8 mouse cellular contexts compared by ENCODE assay signal in the genomic region with DNA sequence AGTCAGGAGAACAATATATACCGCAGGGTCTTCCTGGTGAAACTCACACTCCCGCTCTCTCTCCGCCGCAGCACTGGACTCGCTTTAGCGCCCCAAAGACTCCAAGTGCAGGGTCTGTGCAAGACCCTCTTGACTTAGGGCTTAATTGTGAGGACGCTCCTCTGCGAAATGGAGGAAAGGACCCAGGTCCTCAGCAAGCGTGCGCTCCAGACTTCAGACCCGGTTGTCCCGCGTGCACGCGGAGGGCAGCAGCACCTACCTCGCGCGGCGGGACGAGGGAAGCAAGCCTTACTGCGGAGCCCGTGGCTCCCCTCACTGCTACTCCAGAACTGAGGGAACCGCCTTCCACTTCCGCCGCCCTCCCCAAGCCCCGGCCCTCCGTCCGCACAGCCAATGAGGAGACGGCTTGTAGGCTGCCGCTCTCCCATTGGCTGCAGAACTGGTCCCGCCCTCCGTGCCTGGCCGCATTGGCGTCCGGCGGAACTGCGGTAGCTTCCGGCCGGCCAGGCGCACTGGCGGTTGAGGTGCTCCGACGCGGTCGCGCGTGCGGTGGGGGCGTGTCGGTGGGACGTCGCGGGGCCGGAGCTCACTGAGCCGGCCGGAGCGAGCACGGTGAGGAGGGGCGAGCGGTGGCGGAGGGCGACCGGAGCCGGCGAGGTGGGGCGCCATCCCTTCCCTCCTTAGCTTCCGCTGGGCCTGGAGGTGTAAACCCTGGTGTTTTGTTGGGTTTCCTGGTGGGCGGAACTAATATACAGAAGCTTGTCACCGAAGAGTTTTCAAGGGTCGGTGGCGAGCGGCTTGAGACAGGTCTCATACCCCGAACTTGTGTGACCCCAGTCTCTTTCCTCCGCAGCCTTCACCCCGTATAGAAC. TPM values are rescaled to one million over a fixed set of nuclear protein-coding genes. Genes with fewer than 3 reads are reported as not detected.
DNase-seq lines count a peak whose midpoint lies in the region; ATAC-seq lines count a peak whose summit lies in the region.

A gene (plus strand): TSS at position 465 of the 872 bp plus-strand sequence.

- peaks cover 41% of the 10 kb centered on the region for H3K36me3 ChIP-seq in heart, embryonic 14.5 days (ENCODE audit: control insufficient read depth, insufficient read depth, low read length)
- H3K36me3 ChIP-seq in liver, embryonic 13.5 days = peaks cover 35% of the 10 kb centered on the region
- H3K36me3 ChIP-seq in stomach, embryonic 16.5 days (ENCODE audit: control insufficient read depth, insufficient read depth, low read length) = peaks cover 10% of the 10 kb centered on the region; the same call in 1 of the 2 replicates

- peak within 1 kb of the TSS; percentile 78 to 92 for H3K4me3 ChIP-seq in heart, embryonic 14.5 days (ENCODE audit: control insufficient read depth in 1 of 2, insufficient read depth in 1 of 2, low read depth in 1 of 2, low read length in 2 of 2)
- H3K4me3 ChIP-seq in liver, embryonic 13.5 days (replicated peaks) = peak within 1 kb of the TSS; percentile 86
- H3K4me3 ChIP-seq in stomach, embryonic 16.5 days (replicated peaks; ENCODE audit: low read length) = peak within 1 kb of the TSS; percentile 92

- no peaks in the 10 kb centered on the region for H3K27me3 ChIP-seq in heart, embryonic 14.5 days (ENCODE audit: control insufficient read depth, insufficient read depth, low read length)
- no peaks in the 10 kb centered on the region for H3K27me3 ChIP-seq in liver, embryonic 13.5 days
- no peaks in the 10 kb centered on the region for H3K27me3 ChIP-seq in stomach, embryonic 16.5 days (ENCODE audit: control insufficient read depth, insufficient read depth, low read length)

- H3K9ac ChIP-seq in heart, embryonic 14.5 days (ENCODE audit: low read length) = peak within 1 kb of the TSS; percentile 89
- peak within 1 kb of the TSS; percentile 89 for H3K9ac ChIP-seq in liver, embryonic 13.5 days
- H3K9ac ChIP-seq in stomach, embryonic 16.5 days (ENCODE audit: low read length) = peak within 1 kb of the TSS; percentile 90

- peak within 1 kb of the TSS; percentile 70 to 72 for H3K27ac ChIP-seq in heart, embryonic 14.5 days (replicated peaks in 1 of 2; ENCODE audit: control insufficient read depth in 1 of 2, insufficient read depth in 1 of 2, low read depth in 2 of 2, low read length in 2 of 2)
- H3K27ac ChIP-seq in liver, embryonic 13.5 days = peak within 1 kb of the TSS; percentile 84
- H3K27ac ChIP-seq in stomach, embryonic 16.5 days (ENCODE audit: low read length) = peak within 1 kb of the TSS; percentile 94

- peak within 1 kb of the TSS; percentile 94 for H3K4me2 ChIP-seq in heart, embryonic 14.5 days (ENCODE audit: low read length)
- peak within 1 kb of the TSS; percentile 95 for H3K4me2 ChIP-seq in liver, embryonic 13.5 days
- peak within 1 kb of the TSS; percentile 84 for H3K4me2 ChIP-seq in stomach, embryonic 16.5 days (ENCODE audit: low read depth, low read length)

- peak; percentile 100 for ATAC-seq in CD4-positive, CD25-positive, alpha-beta regulatory T cell, adult 4 months
- peak; percentile 98 for ATAC-seq in heart, embryonic 14.5 days (ENCODE audit: insufficient number of reproducible peaks, insufficient read depth, low FRiP score, low read depth)
- peak; percentile 99 for ATAC-seq in liver, embryonic 13.5 days (ENCODE audit: low read depth)
- ATAC-seq in stomach, embryonic 16.5 days (ENCODE audit: insufficient read depth, low FRiP score) = peak; percentile 99

- H3K9me3 ChIP-seq in heart, embryonic 14.5 days (ENCODE audit: control insufficient read depth, low read length) = no peaks in the 10 kb centered on the region
- no peaks in the 10 kb centered on the region for H3K9me3 ChIP-seq in liver, embryonic 13.5 days (replicated peaks)
- H3K9me3 ChIP-seq in stomach, embryonic 16.5 days (replicated peaks; ENCODE audit: control insufficient read depth, low read length) = no peaks in the 10 kb centered on the region

- WGBS in heart, embryonic 14.5 days = under 1% methylated on average over 75 of the region's 75 CpGs
- under 1% methylated on average over 75 of the region's 75 CpGs for WGBS in liver, embryonic 13.5 days (ENCODE audit: insufficient replicate concordance)
- WGBS in stomach, embryonic 16.5 days = under 1% methylated on average over 75 of the region's 75 CpGs

- peaks cover 3 to 27% of the 10 kb centered on the region in 2 experiments for H3K4me1 ChIP-seq in heart, embryonic 14.5 days (ENCODE audit: control insufficient read depth in 2 of 2, insufficient read depth in 2 of 2, low read length in 2 of 2)
- H3K4me1 ChIP-seq in liver, embryonic 13.5 days (replicated peaks) = peaks cover 61% of the 10 kb centered on the region
- H3K4me1 ChIP-seq in stomach, embryonic 16.5 days (ENCODE audit: control insufficient read depth, insufficient read depth, low read length) = peaks cover 25% of the 10 kb centered on the region

- DNase-seq in c-Kit-negative CD71-positive TER-119-positive erythroid progenitor cells, embryonic 14.5 days (ENCODE audit: low read depth, low spot score) = peak; percentile 90
- DNase-seq in fibroblast of lung, adult 2 months (ENCODE audit: low read depth) = peak; percentile 89
- peak; percentile 97 for DNase-seq in kidney, postnatal 14 days
- peak; percentile 96 for DNase-seq in liver, embryonic 13.5 days
- DNase-seq in neural tube, embryonic 10.5 days (ENCODE audit: extremely low spot score, low spot score) = peak; percentile 97

RNA-seq across cellular contexts. Expression of the gene that starts here (rescaled TPM):
- polyA plus RNA-seq in CD4-positive, CD25-positive, alpha-beta regulatory T cell, adult 4 months (2017; shearing (Covaris generic)) = 10 to 100 TPM; 11.5 to 15.6 TPM
- 6.8 TPM in 2 replicates for polyA plus RNA-seq in heart, embryonic 14.5 days (2014; fragmentation: Nextera tagmentation; extraction: Ambion mirVana)
- 6.3 and 7.0 TPM in 2 replicates for polyA plus RNA-seq in liver, embryonic 13.5 days (2015; fragmentation: Nextera tagmentation; extraction: Ambion mirVana)
- 14.1 and 14.8 TPM in 2 replicates for polyA plus RNA-seq in stomach, embryonic 16.5 days (2015; fragmentation: Nextera tagmentation; extraction: Ambion mirVana)

Comparison
In these comparisons a context has a peak if more than half of its experiments do, and no peak if none do; other contexts are left out.
1. Peak in every context shown above with its lines: DNase-seq, ATAC-seq, H3K4me3 ChIP-seq and H3K27ac ChIP-seq.